Mouse (Mus musculus) lung, adult 2 months (tissue): ENCODE measurements around the gene Nfatc4.

ENCODE experiments used
- CTCF ChIP-seq: fragments of 200-500 bp; IDR thresholded peaks from 2 replicates; pipeline ENCODE4 v1.5.1; 2011; ENCODE audit warnings: mild to moderate bottlenecking, low read length, control low read depth; ENCODE audit not compliant: insufficient read depth
- POLR2A ChIP-seq: fragments of 200-500 bp; IDR thresholded peaks from 2 replicates; pipeline ENCODE4 v1.6.1; 2011; ENCODE audit warnings: low read depth, mild to moderate bottlenecking, control low read depth, low read length, borderline replicate concordance; ENCODE audit errors: extremely low read depth

- TF ChIP-seq CTCF, result no peak
- no peak for TF ChIP-seq POLR2A
Measured at GRCm38 (mm10) chr14:55815310-55815751, 7.6 kb upstream of the Nfatc4 start.
